Mouse (Mus musculus): ENCODE results near the gene Abhd12b. TPM values are rescaled to one million over a fixed set of nuclear protein-coding genes. Genes with fewer than 3 reads are reported as not detected.
A peak's percentile ranks its signal among the peaks of the same experiment; 100 is the strongest.

Gene Abhd12b
- polyA plus RNA-seq, 1 experiment from 2014 or later: 0.23 TPM

DNA sequence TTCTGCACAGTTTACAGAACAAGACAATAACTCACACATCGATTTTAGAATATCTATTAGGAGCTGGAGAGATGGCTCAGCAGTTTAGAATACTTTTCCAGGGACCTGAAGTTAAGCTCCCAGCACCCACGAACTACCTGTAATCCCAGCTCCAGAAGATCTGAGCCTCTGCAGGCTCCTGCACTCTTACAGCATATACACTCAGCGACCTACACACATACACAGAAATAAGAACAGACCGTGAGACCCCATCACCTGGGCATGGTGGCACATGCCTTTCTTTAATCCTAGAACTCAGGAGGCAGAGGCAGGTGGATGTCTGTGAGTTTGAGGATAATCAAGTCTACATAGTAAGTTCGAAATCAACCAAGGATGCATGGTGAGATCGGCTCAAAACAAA is 8.4 kb upstream of the Abhd12b start:
- no peak overlapping the region for H3K4me3 ChIP-seq (replicated peaks; ENCODE audit: low read length)
- no peaks in the 10 kb centered on the region for H3K27me3 ChIP-seq (ENCODE audit: control insufficient read depth, insufficient read depth, low read length)
- 91% methylated on average over 6 of the region's 6 CpGs for WGBS
- H3K36me3 ChIP-seq (replicated peaks; ENCODE audit: control insufficient read depth, insufficient read depth): no peaks in the 10 kb centered on the region
- no peak for DNase-seq (ENCODE audit: low spot score)
- ATAC-seq (ENCODE audit: low FRiP score): no peak
- H3K27ac ChIP-seq: no peak overlapping the region
- no peaks in the 10 kb centered on the region; the same call in 1 of the 2 replicates for H3K4me1 ChIP-seq (replicated peaks; ENCODE audit: control insufficient read depth, insufficient read depth, low read length)
- no peak overlapping the region for H3K4me2 ChIP-seq (replicated peaks)
- H3K9ac ChIP-seq: no peak overlapping the region
- H3K9me3 ChIP-seq (ENCODE audit: control insufficient read depth, low read length): no peaks in the 10 kb centered on the region

DNA sequence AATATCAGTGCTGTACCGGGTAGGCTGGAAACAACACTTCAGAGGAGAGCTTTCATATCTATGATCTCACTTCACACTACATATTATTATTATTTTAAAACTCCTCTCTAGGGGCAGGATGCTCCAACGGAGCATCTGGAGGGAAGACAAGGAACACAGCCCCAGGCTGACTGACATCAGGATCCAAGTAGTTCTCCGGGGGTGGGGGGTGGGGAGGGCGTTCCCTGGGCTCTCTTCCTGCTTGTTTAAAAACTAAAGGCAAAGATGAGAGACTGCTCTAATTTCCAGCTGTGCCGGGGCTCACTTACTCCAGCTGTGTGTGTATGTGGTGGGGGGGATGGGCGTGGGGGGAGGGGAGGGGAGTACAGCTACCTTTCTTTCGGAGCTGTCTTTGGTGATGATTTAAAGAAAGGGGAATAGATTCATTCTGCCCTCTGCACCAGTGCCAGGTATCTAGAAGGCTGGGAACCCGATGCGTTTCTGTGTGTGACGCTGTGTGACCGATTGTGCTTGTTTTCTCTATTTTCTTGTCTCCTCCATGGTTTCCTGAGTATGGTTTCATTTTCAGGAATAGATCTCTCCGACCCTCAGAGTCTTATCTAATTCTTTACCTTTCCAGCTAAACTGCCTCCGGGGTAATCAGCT is 5.8 kb upstream of the Abhd12b start:
- Histone ChIP-seq H3K27ac (peak overlapping the region; percentile 66), H3K4me2 (replicated peaks) (peak overlapping the region; percentile 46), H3K36me3 (replicated peaks; ENCODE audit: control insufficient read depth, insufficient read depth) (no peaks in the 10 kb centered on the region), H3K27me3 (ENCODE audit: control insufficient read depth, insufficient read depth, low read length) (no peaks in the 10 kb centered on the region), H3K9me3 (ENCODE audit: control insufficient read depth, low read length) (no peaks in the 10 kb centered on the region), H3K9ac (peak overlapping the region; percentile 29; the same call in 1 of the 2 replicates), H3K4me3 (replicated peaks; ENCODE audit: low read length) (peak overlapping the region; percentile 17; the same call in 1 of the 2 replicates), H3K4me1 (replicated peaks; ENCODE audit: control insufficient read depth, insufficient read depth, low read length) (no peaks in the 10 kb centered on the region; the same call in 1 of the 2 replicates)
- WGBS: 8% methylated on average over 13 of the region's 13 CpGs
- DNase-seq (ENCODE audit: low spot score) (no peak), ATAC-seq (ENCODE audit: low FRiP score) (peak; percentile 22; the same call in 1 of the 2 replicates)

DNA sequence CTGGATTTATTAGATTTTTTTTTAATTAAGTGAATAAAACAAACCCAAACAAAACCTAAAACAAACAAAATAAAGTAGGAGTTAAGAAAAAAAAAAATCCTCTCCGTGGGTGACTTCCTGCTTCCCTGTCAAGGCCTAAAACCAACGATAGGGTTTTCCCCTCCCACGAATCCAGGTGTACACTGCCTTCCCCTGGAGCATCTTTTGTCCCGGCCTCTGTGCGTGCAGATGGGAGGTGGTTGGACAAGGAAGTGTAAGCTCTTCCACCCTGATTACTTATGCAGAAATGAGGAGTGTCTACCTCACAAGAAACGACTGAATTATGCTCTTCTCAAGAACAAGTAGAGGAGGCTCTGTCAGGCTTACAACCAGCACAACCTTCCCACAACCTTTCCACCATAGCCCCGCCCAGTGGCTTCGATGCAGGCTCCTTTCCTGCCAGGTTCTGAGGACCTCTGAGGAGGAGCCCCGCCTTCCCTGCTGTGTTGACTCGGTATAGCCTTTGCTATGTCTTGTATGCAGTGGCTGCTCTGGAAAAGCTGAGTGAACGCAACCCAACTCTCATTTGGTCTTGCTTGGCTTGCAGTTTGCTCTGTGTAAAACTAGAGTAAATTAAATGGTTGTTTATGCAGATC is 5.2 kb upstream of the Abhd12b start:
- no peaks in the 10 kb centered on the region for H3K27me3 ChIP-seq (ENCODE audit: control insufficient read depth, insufficient read depth, low read length)
- no peaks in the 10 kb centered on the region; the same call in 1 of the 2 replicates for H3K4me1 ChIP-seq (replicated peaks; ENCODE audit: control insufficient read depth, insufficient read depth, low read length)
- ATAC-seq (ENCODE audit: low FRiP score) (no peak; the same call in 1 of the 2 replicates), DNase-seq (ENCODE audit: low spot score) (no peak)
- H3K4me2 ChIP-seq (replicated peaks): peak overlapping the region; percentile 46
- peak overlapping the region; percentile 66 for H3K27ac ChIP-seq
- peak overlapping the region; percentile 29; the same call in 1 of the 2 replicates for H3K9ac ChIP-seq
- 12% methylated on average over 11 of the region's 11 CpGs for WGBS
- no peaks in the 10 kb centered on the region for H3K9me3 ChIP-seq (ENCODE audit: control insufficient read depth, low read length)
- H3K4me3 ChIP-seq (replicated peaks; ENCODE audit: low read length): no peak overlapping the region
- H3K36me3 ChIP-seq (replicated peaks; ENCODE audit: control insufficient read depth, insufficient read depth): no peaks in the 10 kb centered on the region

DNA sequence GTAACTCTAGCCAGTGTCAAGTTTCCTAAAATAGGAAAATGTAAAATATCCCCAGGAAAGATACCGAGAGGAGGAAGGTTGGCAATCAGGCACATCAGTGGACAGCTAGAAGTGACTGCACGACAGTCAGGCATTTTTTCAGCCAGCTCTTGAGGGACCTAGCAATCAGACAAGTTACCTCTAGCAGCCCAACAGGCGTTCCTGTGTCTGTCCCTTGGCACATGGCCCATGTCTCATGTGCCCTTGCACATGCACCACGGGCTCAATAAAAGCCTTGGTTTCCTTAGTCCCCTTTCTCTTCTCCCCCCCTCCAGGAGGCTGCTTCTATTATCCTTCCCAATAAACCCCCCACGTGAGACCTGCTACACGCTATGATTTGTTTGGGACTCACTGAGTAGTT is 2.3 kb downstream of the Abhd12b start:
- Histone ChIP-seq H3K36me3 (replicated peaks; ENCODE audit: control insufficient read depth, insufficient read depth) (no peaks in the 10 kb centered on the region), H3K4me1 (replicated peaks; ENCODE audit: control insufficient read depth, insufficient read depth, low read length) (no peaks in the 10 kb centered on the region), H3K27me3 (ENCODE audit: control insufficient read depth, insufficient read depth, low read length) (no peaks in the 10 kb centered on the region), H3K4me3 (replicated peaks; ENCODE audit: low read length) (no peak overlapping the region), H3K4me2 (replicated peaks) (no peak overlapping the region), H3K9me3 (ENCODE audit: control insufficient read depth, low read length) (no peaks in the 10 kb centered on the region), H3K27ac (no peak overlapping the region), H3K9ac (no peak overlapping the region)
- WGBS: 63% methylated on average over 6 of the region's 6 CpGs
- DNase-seq (ENCODE audit: low spot score) (no peak), ATAC-seq (ENCODE audit: low FRiP score) (no peak)

DNA sequence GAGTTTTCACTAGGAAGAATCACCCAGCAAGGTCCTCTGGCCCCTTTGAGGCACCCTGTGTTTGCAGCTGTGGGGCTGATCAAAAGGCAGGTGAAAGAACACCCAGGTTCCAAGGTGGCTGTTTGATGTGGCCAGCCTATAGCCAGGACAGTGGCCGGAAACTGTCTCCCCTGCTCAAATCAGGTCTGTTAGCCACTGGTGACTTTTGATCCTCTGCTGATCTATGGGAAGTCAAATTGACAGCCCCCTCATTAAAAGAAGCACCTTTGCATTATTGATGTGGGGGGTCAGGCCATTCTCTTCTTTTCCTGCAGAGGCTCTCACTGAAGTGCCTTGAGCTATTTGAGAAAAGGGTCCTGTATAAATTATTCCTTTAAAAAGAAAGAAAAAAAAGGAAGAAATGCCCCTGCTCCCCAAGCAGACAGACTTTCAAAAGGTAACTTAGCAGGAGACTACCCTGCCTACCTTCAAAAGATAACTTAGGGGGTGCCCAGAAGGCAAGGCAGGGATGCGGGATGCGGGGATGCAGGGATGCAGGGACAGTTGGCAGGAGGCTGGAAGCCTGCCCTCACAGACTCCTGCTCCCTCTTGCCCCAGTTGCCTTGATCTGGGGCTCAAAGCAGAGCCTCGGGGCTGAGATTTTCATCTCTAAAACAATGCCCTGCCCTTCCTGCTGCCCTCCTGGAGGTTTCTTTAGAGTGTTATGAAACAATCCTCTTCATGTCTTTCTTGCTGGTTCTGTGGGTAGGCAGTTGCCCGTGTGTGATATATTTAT is 3.5 kb downstream of the Abhd12b start:
- Histone ChIP-seq H3K9ac (no peak overlapping the region), H3K27me3 (ENCODE audit: control insufficient read depth, insufficient read depth, low read length) (no peaks in the 10 kb centered on the region), H3K4me1 (replicated peaks; ENCODE audit: control insufficient read depth, insufficient read depth, low read length) (no peaks in the 10 kb centered on the region), H3K4me3 (replicated peaks; ENCODE audit: low read length) (no peak overlapping the region), H3K27ac (no peak overlapping the region), H3K4me2 (replicated peaks) (no peak overlapping the region), H3K9me3 (ENCODE audit: control insufficient read depth, low read length) (no peaks in the 10 kb centered on the region), H3K36me3 (replicated peaks; ENCODE audit: control insufficient read depth, insufficient read depth) (no peaks in the 10 kb centered on the region)
- no peak for DNase-seq (ENCODE audit: low spot score)
- ATAC-seq (ENCODE audit: low FRiP score): no peak
- WGBS: 53% methylated on average over 5 of the region's 5 CpGs

DNA sequence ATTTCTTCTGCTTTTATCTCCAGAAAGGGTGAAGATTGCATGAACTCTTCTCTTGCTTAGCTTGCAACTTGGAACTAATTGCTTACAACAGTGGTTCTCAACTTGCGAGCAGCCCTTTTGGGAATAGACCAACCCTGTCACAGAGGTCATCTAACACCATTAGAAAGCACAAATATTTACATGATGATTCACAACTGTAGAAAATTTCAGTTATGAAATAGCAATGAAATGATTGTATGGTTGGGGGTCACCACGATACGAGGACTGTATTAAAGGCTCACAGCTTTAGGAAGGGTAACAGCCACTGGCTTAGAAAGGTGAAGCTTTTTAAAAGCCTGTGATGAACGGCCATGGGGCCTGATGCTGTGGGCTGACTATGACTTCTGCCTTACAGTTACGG is 7.1 kb downstream of the Abhd12b start:
- WGBS: 82% methylated on average over 5 of the region's 5 CpGs
- H3K9me3 ChIP-seq (ENCODE audit: control insufficient read depth, low read length): no peaks in the 10 kb centered on the region
- H3K36me3 ChIP-seq (replicated peaks; ENCODE audit: control insufficient read depth, insufficient read depth): no peaks in the 10 kb centered on the region
- DNase-seq (ENCODE audit: low spot score) (no peak), ATAC-seq (ENCODE audit: low FRiP score) (no peak)
- no peak overlapping the region for H3K4me3 ChIP-seq (replicated peaks; ENCODE audit: low read length)
- no peak overlapping the region for H3K27ac ChIP-seq
- no peak overlapping the region for H3K4me2 ChIP-seq (replicated peaks)
- no peaks in the 10 kb centered on the region for H3K27me3 ChIP-seq (ENCODE audit: control insufficient read depth, insufficient read depth, low read length)
- H3K4me1 ChIP-seq (replicated peaks; ENCODE audit: control insufficient read depth, insufficient read depth, low read length): no peaks in the 10 kb centered on the region
- H3K9ac ChIP-seq: no peak overlapping the region

DNA sequence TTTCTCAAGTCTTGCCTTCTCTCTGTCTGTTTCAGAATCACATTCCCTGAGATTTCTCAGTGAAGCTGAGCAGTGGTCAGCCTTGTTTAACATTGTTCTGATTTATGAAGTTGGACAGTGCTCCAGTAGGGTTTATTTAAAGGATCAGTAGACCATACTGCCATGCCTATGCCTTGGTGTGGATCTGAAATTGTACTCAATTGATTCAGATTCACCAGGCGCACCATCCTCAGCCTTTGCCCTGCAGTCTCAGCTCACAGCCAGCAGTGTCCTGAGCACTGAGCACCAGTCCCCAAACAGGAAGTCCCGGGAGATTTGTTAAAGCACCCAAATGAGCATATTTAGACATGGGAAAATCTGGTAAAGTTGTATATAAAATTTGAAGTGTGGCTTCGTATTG is 10.8 kb downstream of the Abhd12b start:
- Histone ChIP-seq H3K9ac (no peak overlapping the region), H3K27ac (no peak overlapping the region), H3K9me3 (ENCODE audit: control insufficient read depth, low read length) (no peaks in the 10 kb centered on the region), H3K4me3 (replicated peaks; ENCODE audit: low read length) (no peak overlapping the region), H3K36me3 (replicated peaks; ENCODE audit: control insufficient read depth, insufficient read depth) (no peaks in the 10 kb centered on the region), H3K4me1 (replicated peaks; ENCODE audit: control insufficient read depth, insufficient read depth, low read length) (no peaks in the 10 kb centered on the region), H3K4me2 (replicated peaks) (no peak overlapping the region), H3K27me3 (ENCODE audit: control insufficient read depth, insufficient read depth, low read length) (no peaks in the 10 kb centered on the region)
- no peak for DNase-seq (ENCODE audit: low spot score)
- no peak for ATAC-seq (ENCODE audit: low FRiP score)
- 81% methylated on average over 3 of the region's 3 CpGs for WGBS

DNA sequence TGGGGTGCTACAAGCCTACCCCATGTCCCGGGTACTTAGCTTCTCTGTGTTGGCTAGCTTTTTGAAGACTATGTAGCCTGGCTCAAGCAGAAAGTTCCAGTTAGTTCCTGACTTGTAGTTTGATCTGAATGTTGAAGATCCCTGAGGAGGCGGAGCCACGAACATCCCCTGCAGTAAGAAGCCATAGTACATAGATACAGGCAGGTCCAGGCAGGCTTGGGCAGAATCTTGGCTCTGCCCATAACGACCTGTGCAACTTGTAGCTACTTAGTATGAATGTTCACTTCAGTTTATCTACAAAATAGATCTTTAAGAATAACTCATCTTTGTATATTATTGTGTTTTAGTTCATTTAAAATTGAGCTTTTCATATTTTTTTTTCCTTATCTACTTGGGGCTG is 14.0 kb downstream of the Abhd12b start:
- Histone ChIP-seq H3K9ac (no peak overlapping the region), H3K27ac (no peak overlapping the region), H3K36me3 (replicated peaks; ENCODE audit: control insufficient read depth, insufficient read depth) (no peaks in the 10 kb centered on the region), H3K4me2 (replicated peaks) (no peak overlapping the region), H3K9me3 (ENCODE audit: control insufficient read depth, low read length) (no peaks in the 10 kb centered on the region), H3K4me1 (replicated peaks; ENCODE audit: control insufficient read depth, insufficient read depth, low read length) (no peaks in the 10 kb centered on the region), H3K27me3 (ENCODE audit: control insufficient read depth, insufficient read depth, low read length) (no peaks in the 10 kb centered on the region), H3K4me3 (replicated peaks; ENCODE audit: low read length) (no peak overlapping the region)
- DNase-seq (ENCODE audit: low spot score) (no peak), ATAC-seq (ENCODE audit: low FRiP score) (no peak)
- 89% methylated on average over 4 of the region's 4 CpGs for WGBS

DNA sequence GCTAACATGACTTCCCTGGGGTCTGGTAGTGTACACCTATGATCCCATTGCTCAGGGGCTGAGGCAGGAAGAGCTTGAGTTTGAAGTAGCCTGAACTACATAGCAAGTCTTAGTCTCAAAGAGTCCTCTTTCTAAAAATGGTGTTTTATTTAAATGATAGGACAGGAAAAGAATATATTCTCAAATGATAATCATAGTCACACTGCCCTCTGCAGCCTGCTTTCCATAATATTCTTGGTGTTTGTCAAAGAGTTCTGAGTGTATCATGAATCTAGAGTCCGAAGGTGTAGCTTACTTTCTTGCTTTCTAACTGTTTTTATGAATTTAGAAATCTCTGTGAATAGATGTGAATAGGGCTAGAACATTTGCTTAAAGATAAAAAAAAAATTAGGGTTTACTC is 16.0 kb downstream of the Abhd12b start:
- Histone ChIP-seq H3K4me3 (replicated peaks; ENCODE audit: low read length) (no peak overlapping the region), H3K36me3 (replicated peaks; ENCODE audit: control insufficient read depth, insufficient read depth) (no peaks in the 10 kb centered on the region), H3K27ac (no peak overlapping the region), H3K27me3 (ENCODE audit: control insufficient read depth, insufficient read depth, low read length) (no peaks in the 10 kb centered on the region), H3K4me1 (replicated peaks; ENCODE audit: control insufficient read depth, insufficient read depth, low read length) (no peaks in the 10 kb centered on the region), H3K9ac (no peak overlapping the region), H3K9me3 (ENCODE audit: control insufficient read depth, low read length) (no peaks in the 10 kb centered on the region), H3K4me2 (replicated peaks) (no peak overlapping the region)
- DNase-seq (ENCODE audit: low spot score) (no peak), ATAC-seq (ENCODE audit: low FRiP score) (no peak)
- 92% methylated on average over 1 of the region's 1 CpGs for WGBS

All from hindbrain, embryonic 14.5 days (tissue).